Mouse (Mus musculus): Measurements from ENCODE around the gene St3gal5.

DNA sequence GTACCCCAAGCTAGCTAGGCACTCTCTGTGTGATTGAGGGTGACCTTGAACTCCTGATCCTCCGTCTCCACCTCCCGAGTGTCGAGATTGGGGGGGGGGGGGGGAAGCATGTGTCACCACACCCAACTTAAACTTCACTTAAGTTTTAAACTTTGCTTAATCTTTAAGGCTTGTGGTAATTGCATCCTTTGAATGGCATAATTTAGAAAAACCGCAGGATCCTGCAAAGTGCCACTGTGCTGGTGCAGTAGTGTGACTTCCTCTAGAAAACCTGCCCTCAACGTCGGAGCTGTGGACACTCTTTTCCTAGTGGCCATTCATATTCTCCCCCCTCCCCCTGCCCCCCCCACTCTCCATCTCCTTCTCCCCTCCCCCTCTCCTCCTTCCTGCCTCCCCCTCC, 92.7 kb downstream of the St3gal5 start:
- TF ChIP-seq GATA1 (IDR thresholded peaks at IDR 0.05; ENCODE audit: borderline replicate concordance, low read length) (no peak), FLI1 (IDR thresholded peaks at IDR 0.05; ENCODE audit: low read length) (no peak)

Measured in megakaryocyte, embryonic 14.5 days (primary cell).